Mouse (Mus musculus): Measurements from ENCODE around the gene Sort1. TPM values are rescaled to one million over a fixed set of nuclear protein-coding genes. Genes with fewer than 3 reads are reported as not detected.

Sort1 gene
- polyA plus RNA-seq, 1 experiment from 2014 or later: 32.7 TPM

DNA sequence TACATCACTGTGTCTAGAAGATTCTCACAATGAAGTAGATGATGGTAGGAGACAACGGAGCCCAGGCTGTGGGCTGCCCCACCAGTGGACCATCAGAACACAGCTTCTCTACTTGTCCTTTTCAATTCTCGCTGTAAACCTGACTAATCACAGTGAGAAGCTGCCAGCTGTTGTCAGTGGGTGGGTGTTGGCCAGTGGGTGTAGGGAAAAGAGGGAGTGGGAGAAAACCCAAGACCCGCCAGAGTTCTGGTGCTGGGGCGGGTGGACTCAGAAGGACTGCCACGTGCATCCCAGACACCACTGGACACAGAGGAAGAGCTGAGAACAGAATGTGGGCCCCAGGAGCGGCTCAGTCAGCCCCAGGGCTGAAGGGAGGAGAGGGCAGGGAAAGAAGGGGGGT is 46.9 kb downstream of the Sort1 start:
- H3K4me3 ChIP-seq (ENCODE audit: low read depth, low read length): no peak overlapping the region
- H3K9me3 ChIP-seq (ENCODE audit: control insufficient read depth, low read length): no peaks in the 10 kb centered on the region
- no peaks in the 10 kb centered on the region for H3K36me3 ChIP-seq (ENCODE audit: control insufficient read depth, insufficient read depth, low read length)
- no peak overlapping the region for H3K27ac ChIP-seq (ENCODE audit: low read depth, low read length)
- H3K27me3 ChIP-seq (ENCODE audit: control insufficient read depth, insufficient read depth, low read length): no peaks in the 10 kb centered on the region
- 91% methylated on average over 6 of the region's 6 CpGs for WGBS
- no peaks in the 10 kb centered on the region for H3K4me1 ChIP-seq (ENCODE audit: control insufficient read depth, insufficient read depth, low read length)
- no peak overlapping the region for H3K9ac ChIP-seq (ENCODE audit: low read length)
- no peak overlapping the region for H3K4me2 ChIP-seq (ENCODE audit: low read depth)
- DNase-seq (ENCODE audit: low spot score): no peak
- no peak for ATAC-seq (ENCODE audit: insufficient read depth, low FRiP score, low TSS enrichment)

DNA sequence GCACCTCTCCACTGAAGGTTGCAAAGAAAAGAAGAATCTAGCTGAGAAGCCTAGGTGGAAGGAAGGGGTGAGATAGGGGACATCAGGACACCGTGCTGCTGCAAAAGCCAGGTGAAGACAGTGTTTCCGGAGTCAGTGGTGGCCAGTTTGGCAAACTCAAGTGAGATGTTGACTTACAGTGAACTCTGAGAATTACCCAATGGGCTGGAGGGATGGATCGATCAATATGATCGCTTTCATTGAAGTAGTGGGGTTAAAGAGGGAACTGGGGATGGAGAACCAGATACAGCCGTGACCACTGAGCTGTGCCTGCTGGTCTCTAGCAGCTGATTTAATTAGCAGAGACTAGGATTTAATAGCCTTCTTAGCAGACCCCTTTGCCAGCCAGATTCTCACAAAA is 53.0 kb downstream of the Sort1 start:
- Histone ChIP-seq H3K27me3 (ENCODE audit: control insufficient read depth, insufficient read depth, low read length) (no peaks in the 10 kb centered on the region), H3K27ac (ENCODE audit: low read depth, low read length) (no peak overlapping the region), H3K9me3 (ENCODE audit: control insufficient read depth, low read length) (no peaks in the 10 kb centered on the region), H3K9ac (ENCODE audit: low read length) (no peak overlapping the region), H3K4me3 (ENCODE audit: low read depth, low read length) (no peak overlapping the region), H3K4me2 (ENCODE audit: low read depth) (no peak overlapping the region), H3K36me3 (ENCODE audit: control insufficient read depth, insufficient read depth, low read length) (peaks cover 4% of the 10 kb centered on the region), H3K4me1 (ENCODE audit: control insufficient read depth, insufficient read depth, low read length) (no peaks in the 10 kb centered on the region)
- 97% methylated on average over 5 of the region's 5 CpGs for WGBS
- ATAC-seq (ENCODE audit: insufficient read depth, low FRiP score, low TSS enrichment) (no peak), DNase-seq (ENCODE audit: low spot score) (no peak)

DNA sequence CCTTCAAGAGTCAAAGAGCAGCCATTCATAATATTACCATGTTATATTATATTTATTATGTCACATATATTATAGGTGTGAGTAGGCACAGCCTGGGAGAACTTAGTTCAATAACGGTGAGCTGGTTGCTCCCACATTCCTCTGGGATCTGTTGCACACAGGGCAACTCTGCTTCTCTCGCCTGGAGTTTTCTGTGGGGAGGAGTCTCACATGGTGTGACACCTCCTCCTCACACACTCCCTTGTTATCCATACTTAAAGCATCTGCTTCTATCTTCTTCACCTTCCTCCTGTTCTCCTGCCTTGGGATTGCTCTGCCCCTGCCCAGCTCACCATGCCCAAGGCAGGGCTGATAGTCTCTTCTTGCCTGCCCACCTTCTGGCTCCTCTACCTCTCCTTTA is 57.2 kb downstream of the Sort1 start:
- Histone ChIP-seq H3K27ac (ENCODE audit: low read depth, low read length) (no peak overlapping the region), H3K9me3 (ENCODE audit: control insufficient read depth, low read length) (no peaks in the 10 kb centered on the region), H3K4me1 (ENCODE audit: control insufficient read depth, insufficient read depth, low read length) (no peaks in the 10 kb centered on the region), H3K27me3 (ENCODE audit: control insufficient read depth, insufficient read depth, low read length) (no peaks in the 10 kb centered on the region), H3K4me2 (ENCODE audit: low read depth) (no peak overlapping the region), H3K9ac (ENCODE audit: low read length) (no peak overlapping the region), H3K4me3 (ENCODE audit: low read depth, low read length) (no peak overlapping the region), H3K36me3 (ENCODE audit: control insufficient read depth, insufficient read depth, low read length) (peaks cover 8% of the 10 kb centered on the region)
- ATAC-seq (ENCODE audit: insufficient read depth, low FRiP score, low TSS enrichment) (no peak), DNase-seq (ENCODE audit: low spot score) (no peak)
- 87% methylated on average over 2 of the region's 2 CpGs for WGBS

DNA sequence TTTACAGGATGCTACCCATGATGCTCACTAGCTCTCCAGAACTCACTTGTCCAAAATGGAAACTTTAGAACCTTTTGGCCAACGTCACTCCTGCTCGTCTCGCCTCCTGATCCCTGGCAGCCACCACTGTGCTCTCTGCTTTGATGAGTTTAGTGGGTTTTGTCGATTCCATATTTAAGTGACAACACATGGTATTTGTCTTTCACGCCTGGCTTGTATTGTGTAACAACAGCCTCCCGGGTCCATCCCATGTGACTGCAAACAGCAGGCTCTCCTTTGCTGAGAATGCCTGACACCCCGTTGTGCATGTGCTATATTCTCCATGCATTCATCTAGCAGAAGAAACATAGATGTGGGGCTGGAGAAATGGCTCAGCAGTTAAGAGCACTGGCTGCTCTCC is 58.3 kb downstream of the Sort1 start:
- 72% methylated on average over 7 of the region's 7 CpGs for WGBS

DNA sequence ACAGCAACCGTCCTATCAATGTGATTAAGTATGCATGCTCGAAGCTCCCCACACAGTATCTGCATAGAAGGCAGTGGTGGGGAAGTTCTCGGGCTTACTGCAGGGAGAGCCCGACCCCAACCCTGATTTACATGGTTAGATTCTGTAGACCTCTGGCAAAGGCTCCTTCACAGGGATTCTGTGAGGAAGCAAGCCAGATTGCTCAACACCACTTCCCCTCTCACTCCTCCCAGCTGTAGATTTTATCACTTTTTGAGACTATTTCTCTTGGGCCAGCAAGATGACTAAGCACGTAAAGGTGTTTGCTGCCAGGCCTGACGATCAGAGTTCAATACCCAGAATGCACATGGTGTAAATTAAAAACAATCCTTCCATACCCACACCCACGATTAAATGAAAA is 62.0 kb downstream of the Sort1 start:
- no peaks in the 10 kb centered on the region for H3K4me1 ChIP-seq (ENCODE audit: control insufficient read depth, insufficient read depth, low read length)
- peaks cover 16% of the 10 kb centered on the region for H3K36me3 ChIP-seq (ENCODE audit: control insufficient read depth, insufficient read depth, low read length)
- no peak overlapping the region for H3K27ac ChIP-seq (ENCODE audit: low read depth, low read length)
- ATAC-seq (ENCODE audit: insufficient read depth, low FRiP score, low TSS enrichment) (no peak), DNase-seq (ENCODE audit: low spot score) (no peak)
- H3K4me2 ChIP-seq (ENCODE audit: low read depth): no peak overlapping the region
- H3K9me3 ChIP-seq (ENCODE audit: control insufficient read depth, low read length): no peaks in the 10 kb centered on the region
- no peaks in the 10 kb centered on the region for H3K27me3 ChIP-seq (ENCODE audit: control insufficient read depth, insufficient read depth, low read length)
- no peak overlapping the region for H3K9ac ChIP-seq (ENCODE audit: low read length)
- WGBS: 91% methylated on average over 7 of the region's 7 CpGs
- H3K4me3 ChIP-seq (ENCODE audit: low read depth, low read length): no peak overlapping the region

More for the DNA sequence above, 58.3 kb downstream of the Sort1 start:
- Histone ChIP-seq H3K27me3 (ENCODE audit: control insufficient read depth, insufficient read depth, low read length) (no peaks in the 10 kb centered on the region), H3K9me3 (ENCODE audit: control insufficient read depth, low read length) (no peaks in the 10 kb centered on the region), H3K27ac (ENCODE audit: low read depth, low read length) (no peak overlapping the region), H3K4me2 (ENCODE audit: low read depth) (no peak overlapping the region), H3K4me1 (ENCODE audit: control insufficient read depth, insufficient read depth, low read length) (no peaks in the 10 kb centered on the region), H3K4me3 (ENCODE audit: low read depth, low read length) (no peak overlapping the region), H3K9ac (ENCODE audit: low read length) (no peak overlapping the region), H3K36me3 (ENCODE audit: control insufficient read depth, insufficient read depth, low read length) (peaks cover 13% of the 10 kb centered on the region)
- DNase-seq (ENCODE audit: low spot score) (no peak), ATAC-seq (ENCODE audit: insufficient read depth, low FRiP score, low TSS enrichment) (no peak)

DNA sequence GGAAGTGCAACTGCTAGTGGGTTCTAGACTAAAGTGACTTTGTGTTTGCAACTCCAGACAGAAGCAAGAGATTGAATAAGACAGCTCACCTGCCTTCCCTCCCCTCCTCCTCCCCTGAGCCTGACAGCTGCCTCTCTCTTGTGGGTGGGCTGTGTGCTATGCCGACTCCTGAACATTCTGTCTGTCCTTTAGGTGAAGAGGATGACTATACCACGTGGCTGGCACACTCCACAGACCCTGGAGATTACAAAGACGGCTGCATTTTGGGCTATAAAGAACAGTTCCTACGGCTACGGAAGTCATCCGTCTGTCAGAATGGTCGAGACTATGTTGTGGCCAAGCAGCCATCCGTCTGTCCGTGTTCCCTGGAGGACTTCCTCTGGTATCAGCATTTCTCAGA is 64.5 kb downstream of the Sort1 start:
- Histone ChIP-seq H3K36me3 (ENCODE audit: control insufficient read depth, insufficient read depth, low read length) (peaks cover 18% of the 10 kb centered on the region), H3K27me3 (ENCODE audit: control insufficient read depth, insufficient read depth, low read length) (no peaks in the 10 kb centered on the region), H3K9ac (ENCODE audit: low read length) (no peak overlapping the region), H3K4me2 (ENCODE audit: low read depth) (no peak overlapping the region), H3K27ac (ENCODE audit: low read depth, low read length) (no peak overlapping the region), H3K4me3 (ENCODE audit: low read depth, low read length) (no peak overlapping the region), H3K4me1 (ENCODE audit: control insufficient read depth, insufficient read depth, low read length) (no peaks in the 10 kb centered on the region), H3K9me3 (ENCODE audit: control insufficient read depth, low read length) (no peaks in the 10 kb centered on the region)
- WGBS: 85% methylated on average over 9 of the region's 9 CpGs
- DNase-seq (ENCODE audit: low spot score) (no peak), ATAC-seq (ENCODE audit: insufficient read depth, low FRiP score, low TSS enrichment) (no peak)

DNA sequence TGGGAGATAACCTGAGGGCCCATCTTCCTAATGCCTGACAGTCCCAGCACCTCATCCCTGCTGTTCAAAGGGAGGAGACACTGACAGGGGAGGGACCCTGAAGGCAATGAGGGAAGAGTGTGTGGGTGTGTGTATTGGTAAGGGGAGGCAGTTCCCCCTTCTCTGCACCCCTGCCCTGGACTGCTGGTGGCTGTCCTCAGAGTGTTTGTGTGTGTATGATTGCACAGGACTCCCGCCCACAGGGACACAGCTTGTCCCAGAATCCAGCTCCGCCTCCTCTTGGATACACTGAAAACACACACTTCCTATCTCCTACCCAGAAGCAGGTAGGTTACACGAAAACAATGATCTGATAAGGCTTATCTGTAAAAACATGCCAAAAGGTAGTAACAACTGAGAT is 71.4 kb downstream of the Sort1 start:
- Histone ChIP-seq H3K4me3 (ENCODE audit: low read depth, low read length) (no peak overlapping the region), H3K4me1 (ENCODE audit: control insufficient read depth, insufficient read depth, low read length) (no peaks in the 10 kb centered on the region), H3K9ac (ENCODE audit: low read length) (no peak overlapping the region), H3K27ac (ENCODE audit: low read depth, low read length) (no peak overlapping the region), H3K27me3 (ENCODE audit: control insufficient read depth, insufficient read depth, low read length) (no peaks in the 10 kb centered on the region), H3K9me3 (ENCODE audit: control insufficient read depth, low read length) (no peaks in the 10 kb centered on the region), H3K4me2 (ENCODE audit: low read depth) (no peak overlapping the region), H3K36me3 (ENCODE audit: control insufficient read depth, insufficient read depth, low read length) (peaks cover 7% of the 10 kb centered on the region)
- no peak for ATAC-seq (ENCODE audit: insufficient read depth, low FRiP score, low TSS enrichment)
- DNase-seq (ENCODE audit: low spot score): no peak
- 89% methylated on average over 3 of the region's 3 CpGs for WGBS

DNA sequence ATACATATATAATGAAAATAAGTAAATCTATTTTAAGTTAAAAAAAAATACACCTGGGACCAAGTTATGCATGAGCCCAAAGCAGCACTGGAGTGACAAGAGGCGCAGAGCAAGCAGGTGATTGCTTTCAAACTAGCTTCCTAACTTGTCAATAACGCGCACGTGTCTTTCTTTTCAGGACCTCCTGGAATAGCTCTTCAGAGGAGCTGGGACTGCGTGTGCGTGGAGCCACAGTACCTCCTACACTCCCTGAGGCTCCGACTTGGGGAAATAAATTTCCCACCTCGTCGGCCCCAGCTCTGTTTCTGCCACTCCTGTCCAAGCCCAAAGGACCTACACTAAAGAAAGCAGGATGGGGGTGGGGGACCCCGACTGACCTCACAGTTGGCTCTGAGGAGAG is 73.2 kb downstream of the Sort1 start:
- H3K27me3 ChIP-seq (ENCODE audit: control insufficient read depth, insufficient read depth, low read length): no peaks in the 10 kb centered on the region
- 87% methylated on average over 10 of the region's 10 CpGs for WGBS
- H3K9ac ChIP-seq (ENCODE audit: low read length): no peak overlapping the region
- H3K36me3 ChIP-seq (ENCODE audit: control insufficient read depth, insufficient read depth, low read length): peaks cover 4% of the 10 kb centered on the region
- no peak overlapping the region for H3K27ac ChIP-seq (ENCODE audit: low read depth, low read length)
- no peaks in the 10 kb centered on the region for H3K9me3 ChIP-seq (ENCODE audit: control insufficient read depth, low read length)
- ATAC-seq (ENCODE audit: insufficient read depth, low FRiP score, low TSS enrichment): no peak
- peaks cover 6% of the 10 kb centered on the region for H3K4me1 ChIP-seq (ENCODE audit: control insufficient read depth, insufficient read depth, low read length)
- H3K4me3 ChIP-seq (ENCODE audit: low read depth, low read length): no peak overlapping the region
- DNase-seq (ENCODE audit: low spot score): no peak
- no peak overlapping the region for H3K4me2 ChIP-seq (ENCODE audit: low read depth)

DNA sequence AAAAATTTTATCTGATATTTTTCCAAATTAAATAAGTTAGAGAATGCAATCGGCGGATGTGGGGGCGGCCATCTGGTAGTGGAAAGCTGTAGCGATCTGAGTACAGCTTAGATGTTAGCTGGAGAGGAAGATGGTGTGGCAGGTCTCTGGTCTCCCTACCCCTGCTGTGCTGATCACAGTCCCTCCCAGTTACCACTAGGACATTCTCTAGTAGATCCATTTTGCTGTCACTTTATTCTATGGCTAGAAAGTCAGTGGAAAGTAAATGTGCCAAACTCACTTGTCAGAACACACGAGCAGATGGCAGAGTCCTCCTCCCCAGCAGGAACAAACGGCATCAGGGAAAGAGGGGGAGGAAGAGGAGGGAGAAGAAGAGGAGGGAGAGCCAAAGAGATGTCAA is 74.6 kb downstream of the Sort1 start:
- H3K9me3 ChIP-seq (ENCODE audit: control insufficient read depth, low read length): no peaks in the 10 kb centered on the region
- no peak overlapping the region for H3K9ac ChIP-seq (ENCODE audit: low read length)
- DNase-seq (ENCODE audit: low spot score) (no peak), ATAC-seq (ENCODE audit: insufficient read depth, low FRiP score, low TSS enrichment) (no peak)
- WGBS: 85% methylated on average over 6 of the region's 6 CpGs
- H3K27me3 ChIP-seq (ENCODE audit: control insufficient read depth, insufficient read depth, low read length): no peaks in the 10 kb centered on the region
- no peak overlapping the region for H3K4me3 ChIP-seq (ENCODE audit: low read depth, low read length)
- no peak overlapping the region for H3K4me2 ChIP-seq (ENCODE audit: low read depth)
- no peak overlapping the region for H3K27ac ChIP-seq (ENCODE audit: low read depth, low read length)
- H3K4me1 ChIP-seq (ENCODE audit: control insufficient read depth, insufficient read depth, low read length): peaks cover 6% of the 10 kb centered on the region
- H3K36me3 ChIP-seq (ENCODE audit: control insufficient read depth, insufficient read depth, low read length): peaks cover 4% of the 10 kb centered on the region

Measured in neural tube, embryonic 11.5 days (tissue).